Mouse (Mus musculus): ENCODE data around the gene Herc2.

DNA sequence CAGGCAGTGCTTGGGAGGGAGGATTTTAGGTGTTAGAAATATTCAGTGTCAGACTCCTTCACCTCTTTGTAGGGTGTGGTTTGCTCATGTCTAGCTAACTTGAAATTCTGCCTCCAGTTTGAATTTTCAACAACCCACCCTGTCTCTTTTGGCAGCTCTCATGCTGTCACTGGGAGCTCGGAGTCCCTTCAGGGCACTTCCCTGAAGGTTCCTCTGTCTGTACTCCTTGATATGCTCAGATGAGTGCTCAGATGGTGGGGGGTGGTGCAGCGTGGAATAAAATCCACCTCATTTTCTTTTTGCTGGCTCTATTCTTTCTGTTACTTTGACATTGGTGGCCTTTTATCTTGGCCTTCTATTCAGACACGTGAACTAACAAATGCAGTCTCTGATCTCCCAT, 127.4 kb downstream of the Herc2 start:
- TF ChIP-seq CTCF (IDR thresholded peaks at IDR 0.05; ENCODE audit: extremely low read depth, insufficient read depth, insufficient read length, insufficient replicate concordance) = no peak
- TF ChIP-seq POLR2A (IDR thresholded peaks at IDR 0.05; ENCODE audit: low read depth, low read length) = no peak

Data from spleen, adult 2 months (tissue).